Mouse (Mus musculus): ENCODE results near the gene 4930402H24Rik.
"Not testable (repeated sequence)": the region's sequence is repeated elsewhere in the genome, so short reads cannot be mapped to it uniquely, and the experiment has no call there.

The 4930402H24Rik gene

DNA sequence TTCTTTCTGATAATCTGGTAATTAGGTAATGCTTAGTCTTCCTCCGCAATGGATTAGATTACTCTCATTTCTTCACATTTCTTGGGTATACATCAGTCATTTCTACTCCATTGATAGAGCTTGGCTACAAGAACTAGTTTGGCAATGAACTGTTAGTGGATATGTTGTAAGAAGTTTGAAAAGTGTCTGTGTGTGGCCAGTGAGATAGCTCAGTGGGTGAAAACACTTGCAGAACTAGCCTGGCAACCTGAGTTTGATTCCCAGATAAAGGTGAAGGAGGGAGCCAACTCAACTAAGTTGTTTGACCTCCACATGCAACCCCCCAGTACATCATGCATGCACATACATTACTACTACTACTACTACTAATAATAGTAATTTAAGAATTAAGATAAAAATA is 53.2 kb downstream of the 4930402H24Rik start:
- no peak for DNase-seq (ENCODE audit: low read depth, low spot score)

- DNase-seq (ENCODE audit: low read depth, low spot score): no peak
These were observed 54.6 kb downstream of the 4930402H24Rik start for GRCm38 (mm10) chr2:130851363-130852246.

DNA sequence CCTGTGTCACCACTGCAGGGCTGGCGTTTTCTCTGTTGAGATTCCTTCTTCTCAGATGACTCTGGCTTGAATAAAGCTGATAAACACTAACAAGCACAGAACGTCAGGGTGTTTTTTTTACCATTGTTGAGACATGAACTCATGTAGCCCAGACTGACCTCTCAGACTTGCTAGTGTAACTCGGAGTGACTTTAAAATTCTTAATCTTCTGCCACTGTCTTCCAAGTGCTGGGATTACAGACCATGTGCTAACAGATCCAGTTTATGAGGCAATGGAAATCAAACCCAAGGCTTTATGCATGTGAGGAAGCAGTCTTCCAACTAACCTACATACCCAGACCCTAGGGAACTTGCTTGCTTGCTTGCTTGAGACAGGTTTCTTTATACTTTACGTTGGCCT is 56.5 kb downstream of the 4930402H24Rik start:
- no peak for DNase-seq (ENCODE audit: low read depth, low spot score)

GRCm38 (mm10) chr2:130848313-130848712 is 57.9 kb downstream of the 4930402H24Rik start:
- DNase-seq (ENCODE audit: low read depth, low spot score): no peak

DNA sequence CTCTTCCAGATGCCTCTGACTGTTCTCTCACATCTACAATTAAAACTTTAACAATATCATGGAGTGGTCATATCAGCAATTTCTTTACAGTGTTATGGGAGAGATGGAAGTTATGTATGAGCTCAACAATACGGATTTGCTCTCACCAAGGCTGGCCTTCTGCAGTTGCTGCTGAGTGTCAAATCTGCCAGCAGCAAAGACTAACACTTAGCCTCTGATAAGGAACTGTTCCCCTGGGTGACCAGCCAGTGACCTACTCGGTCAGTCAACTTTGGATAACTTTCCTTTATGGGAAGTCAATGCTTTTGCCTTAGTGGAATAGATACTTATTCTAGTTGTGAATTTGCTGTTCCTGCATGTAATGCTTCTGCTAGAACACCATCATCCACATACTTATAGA is 62.6 kb downstream of the 4930402H24Rik start:
- no peak for DNase-seq (ENCODE audit: low read depth, low spot score)

DNA sequence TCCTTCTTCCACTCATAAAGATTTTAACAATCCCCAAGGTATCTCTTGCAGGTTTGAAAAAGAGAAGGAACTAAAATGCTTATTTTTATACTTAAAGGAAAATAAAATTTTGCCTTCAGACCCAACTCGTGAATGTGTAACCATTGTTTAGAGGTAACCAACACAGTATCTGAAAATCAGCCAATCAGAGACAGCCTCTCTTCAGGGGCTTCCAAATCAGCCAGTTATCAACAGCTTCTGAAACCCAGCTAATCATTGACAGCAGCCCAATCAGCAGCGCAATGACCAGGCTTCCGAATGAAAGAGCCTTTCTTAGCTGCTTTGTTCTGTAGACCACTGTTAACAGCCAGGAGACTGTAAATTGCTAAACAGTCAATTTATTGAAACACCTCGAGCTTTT is 65.4 kb downstream of the 4930402H24Rik start:
- DNase-seq (ENCODE audit: low read depth, low spot score): peak; percentile 15

DNA sequence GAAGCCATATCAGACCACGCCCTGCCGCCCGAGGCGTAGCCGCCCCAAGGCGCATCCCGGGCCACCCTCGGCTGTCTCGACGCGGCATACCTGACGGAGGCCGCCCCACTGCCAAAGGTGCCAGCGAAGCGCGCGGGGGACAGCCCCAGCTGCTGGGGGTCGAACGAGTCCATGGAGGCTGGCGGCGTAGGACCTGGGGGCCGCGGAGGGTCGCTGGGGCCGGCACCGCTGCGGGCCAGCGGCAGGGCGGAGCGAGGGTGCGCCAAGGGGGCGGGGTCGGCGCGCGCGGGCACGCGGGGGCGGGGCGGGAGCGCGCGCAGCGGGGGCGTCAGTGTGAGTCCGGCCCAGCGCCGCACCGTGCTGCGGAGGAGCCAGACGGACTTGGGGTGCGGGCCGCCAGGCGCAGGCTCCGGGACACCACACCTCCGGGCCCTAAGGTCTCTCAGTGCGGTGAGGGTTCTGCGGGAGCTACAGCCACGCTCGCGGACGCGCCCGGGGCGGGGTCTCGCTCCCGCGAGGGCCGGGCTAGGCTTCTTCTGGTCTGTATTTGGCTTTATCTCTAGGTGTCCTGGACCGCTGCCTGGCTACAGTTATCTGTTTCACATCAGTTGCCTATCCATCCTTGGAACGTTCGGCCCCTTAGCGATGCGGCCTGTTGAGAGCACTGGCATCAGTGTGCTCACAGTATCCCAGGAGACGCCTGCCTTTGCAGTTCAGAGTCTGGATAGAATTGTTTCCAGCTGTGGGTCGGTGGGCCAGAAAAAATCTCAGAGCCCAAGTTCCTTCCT is 66.1 kb downstream of the 4930402H24Rik start:
- DNase-seq (ENCODE audit: low read depth, low spot score): peak; percentile 91

- no peak for DNase-seq (ENCODE audit: low read depth, low spot score)
These were observed 66.7 kb downstream of the 4930402H24Rik start for GRCm38 (mm10) chr2:130839528-130839873.

GRCm38 (mm10) chr2:130839084-130839483 is 67.1 kb downstream of the 4930402H24Rik start:
- DNase-seq (ENCODE audit: low read depth, low spot score): peak; percentile 26

DNA sequence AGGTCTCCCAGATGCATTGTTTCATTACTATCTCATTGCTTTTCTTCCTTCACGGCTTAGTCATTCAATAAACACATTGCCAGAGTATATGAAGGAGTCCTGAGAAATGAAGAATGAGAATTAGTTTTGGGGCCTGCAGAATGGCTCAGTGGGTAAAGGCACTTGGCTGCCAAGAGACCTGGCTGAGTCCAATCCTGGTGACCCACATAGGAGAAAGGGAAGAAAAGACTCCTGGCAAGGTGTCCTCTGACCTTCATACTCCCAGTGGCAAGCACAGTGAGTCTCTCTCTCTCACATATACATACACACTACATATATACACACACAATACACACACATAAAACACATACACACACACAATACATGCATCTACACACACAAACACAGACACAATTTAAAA is 68.1 kb downstream of the 4930402H24Rik start:
- DNase-seq (ENCODE audit: low read depth, low spot score): no peak

DNA sequence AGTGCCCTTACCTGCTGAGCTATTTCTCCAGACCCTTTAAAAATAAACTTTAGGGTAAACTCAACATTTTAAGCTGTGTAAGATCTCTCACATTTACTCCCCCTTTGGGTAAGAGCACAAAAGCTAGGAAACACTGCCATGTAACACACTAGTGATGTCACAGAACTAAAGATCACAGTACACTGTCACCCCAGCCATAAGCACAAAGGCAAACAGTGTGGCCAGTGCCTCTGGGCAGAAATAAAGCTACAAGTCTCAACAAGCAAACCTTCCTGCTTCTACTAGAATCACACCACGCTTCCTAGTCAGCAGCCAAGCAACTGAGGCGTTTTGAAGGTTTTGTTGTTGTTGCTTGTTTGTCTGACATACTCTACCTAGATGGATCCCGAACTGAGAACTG is 72.5 kb downstream of the 4930402H24Rik start:
- no peak for DNase-seq (ENCODE audit: low read depth, low spot score)

DNA sequence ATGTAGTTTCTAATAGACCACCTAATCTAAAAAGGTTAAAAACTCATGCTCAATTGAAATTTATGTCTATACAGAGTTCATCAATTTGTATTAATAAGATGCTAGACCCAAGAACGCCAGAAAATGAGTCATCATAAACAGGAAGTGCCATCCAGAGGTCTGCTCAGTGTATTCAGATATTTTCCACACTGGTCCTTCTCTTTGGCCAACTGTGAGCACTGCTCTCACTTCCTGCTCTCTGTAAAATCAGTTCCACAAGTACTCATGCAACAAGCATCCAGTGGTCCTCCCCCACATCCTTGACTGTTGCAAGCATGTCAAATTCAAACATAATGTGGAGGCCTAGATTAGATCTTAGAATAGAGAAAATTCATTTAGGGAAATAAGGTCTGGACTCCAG is 73.6 kb downstream of the 4930402H24Rik start:
- no peak for DNase-seq (ENCODE audit: low read depth, low spot score)

DNA sequence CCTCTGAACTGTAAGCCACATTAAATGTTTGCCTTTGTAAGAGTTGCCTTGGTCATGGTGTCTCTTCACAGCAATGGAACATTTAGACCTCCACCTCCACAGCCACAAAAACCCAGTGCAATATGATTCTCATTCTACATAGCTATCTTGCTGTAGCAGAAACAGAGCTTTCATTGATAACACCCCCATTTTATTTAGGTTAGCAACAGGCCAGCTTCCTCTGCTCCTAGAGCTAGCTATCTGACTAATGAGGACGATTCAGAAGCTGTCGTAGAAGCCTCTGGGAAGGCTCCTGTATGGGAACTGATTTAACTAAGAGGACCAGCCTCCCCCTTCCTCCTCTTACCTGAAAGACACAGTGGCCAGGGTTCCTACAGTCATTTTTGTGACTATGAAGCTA is 74.2 kb downstream of the 4930402H24Rik start:
- no peak for DNase-seq (ENCODE audit: low read depth, low spot score)

- peak; percentile 41 for DNase-seq (ENCODE audit: low read depth, low spot score)
These were observed 76.0 kb downstream of the 4930402H24Rik start for GRCm38 (mm10) chr2:130830236-130830635.

DNA sequence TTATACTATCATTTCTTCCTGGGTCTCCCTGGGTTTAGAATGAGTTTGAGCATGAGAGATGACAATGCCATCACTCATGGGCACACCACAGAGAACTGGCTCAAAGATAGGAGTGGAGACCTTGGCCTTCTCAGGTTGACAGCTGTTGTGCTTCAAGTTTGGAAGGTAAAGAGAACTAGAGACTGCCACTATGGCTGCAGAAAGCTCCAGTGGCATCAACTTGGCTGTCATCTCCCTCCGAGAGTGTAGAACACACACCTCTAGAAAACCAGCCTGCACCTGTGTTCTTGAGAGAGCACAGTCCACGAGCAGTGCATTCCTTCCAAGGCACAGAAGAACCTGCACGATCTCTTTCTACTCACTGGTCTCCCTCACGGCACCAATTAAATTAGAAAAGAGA is 76.7 kb downstream of the 4930402H24Rik start:
- no peak for DNase-seq (ENCODE audit: low read depth, low spot score)

GRCm38 (mm10) chr2:130828668-130829067 is 77.5 kb downstream of the 4930402H24Rik start:
- no peak for DNase-seq (ENCODE audit: low read depth, low spot score)

DNA sequence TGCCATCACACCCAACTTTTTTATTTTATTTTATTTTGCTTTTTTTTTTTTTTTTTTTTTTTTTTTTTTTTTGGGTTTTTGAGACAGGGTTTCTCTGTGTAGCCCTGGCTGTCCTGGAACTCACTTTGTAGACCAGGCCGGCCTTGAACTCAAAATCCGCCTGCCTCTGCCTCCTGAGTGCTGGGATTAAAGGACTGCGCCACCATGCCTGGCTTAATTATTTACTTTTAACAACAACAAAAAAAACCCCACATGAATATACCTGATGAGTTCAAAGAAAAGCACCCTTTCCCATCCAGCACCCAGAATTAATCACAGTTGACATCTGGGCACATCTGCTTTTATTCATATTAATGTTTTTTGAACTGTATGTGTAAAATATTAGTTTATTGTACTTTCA is 78.1 kb downstream of the 4930402H24Rik start:
- DNase-seq (ENCODE audit: low read depth, low spot score): not testable (repeated sequence)

- DNase-seq (ENCODE audit: low read depth, low spot score): no peak
These were observed 78.8 kb downstream of the 4930402H24Rik start for GRCm38 (mm10) chr2:130827410-130827809.

DNA sequence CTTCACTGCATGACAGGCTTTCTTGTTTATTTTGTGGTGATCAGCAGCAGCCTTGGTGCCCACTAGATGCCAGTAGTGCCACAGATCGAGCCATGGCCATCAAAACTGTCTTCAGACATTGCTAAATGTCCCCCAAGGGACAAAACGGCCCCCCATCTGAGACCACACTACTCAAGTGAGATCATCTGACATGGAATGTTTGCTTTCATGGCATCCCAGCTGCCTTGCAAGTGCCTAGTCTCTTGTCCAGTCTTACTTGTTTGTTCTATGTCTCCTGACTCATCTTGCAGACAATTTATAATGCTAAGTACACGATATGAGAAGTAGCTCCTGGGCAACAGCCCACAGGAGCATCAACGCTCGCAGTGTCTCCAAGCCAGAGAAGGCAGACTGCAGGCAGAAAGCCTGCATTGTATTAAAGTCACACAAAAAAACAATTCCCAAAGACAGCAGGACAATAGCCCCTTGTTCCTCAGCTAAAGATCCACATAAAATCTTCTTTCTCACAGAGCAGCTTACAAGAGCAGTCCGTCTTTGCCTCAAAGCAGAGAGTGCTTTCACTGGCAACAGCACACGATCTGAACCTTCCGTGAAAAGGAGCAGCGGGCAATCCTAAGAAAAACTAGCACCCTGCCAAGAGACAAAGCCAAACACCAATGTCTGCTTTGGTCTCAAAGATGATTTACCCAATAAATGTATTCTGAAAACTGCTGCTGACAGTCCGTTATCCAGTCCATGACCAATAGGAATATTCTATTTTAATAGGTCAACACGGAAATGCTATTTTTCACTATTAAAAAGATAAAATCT is 87.2 kb downstream of the 4930402H24Rik start:
- DNase-seq (ENCODE audit: low read depth, low spot score): no peak

DNA sequence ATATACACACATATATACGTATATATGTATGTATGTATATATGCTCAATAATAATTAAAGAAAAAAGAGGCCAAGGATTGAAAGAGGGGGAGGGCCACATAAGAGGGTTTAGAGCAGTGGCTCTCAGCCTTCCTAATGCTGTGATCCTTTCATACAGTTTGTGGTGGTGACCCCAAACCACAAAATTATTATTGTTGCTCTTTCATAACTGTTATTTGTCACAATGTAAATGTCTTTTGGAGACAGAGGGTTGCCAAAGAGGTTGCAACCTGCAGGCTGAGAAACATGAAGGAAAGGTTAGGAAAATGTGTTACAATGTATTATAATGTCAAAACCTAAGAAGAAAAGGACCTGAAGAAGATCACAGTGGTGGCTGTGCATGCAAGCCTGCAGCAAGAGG is 88.3 kb downstream of the 4930402H24Rik start:
- no peak for DNase-seq (ENCODE audit: low read depth, low spot score)

DNA sequence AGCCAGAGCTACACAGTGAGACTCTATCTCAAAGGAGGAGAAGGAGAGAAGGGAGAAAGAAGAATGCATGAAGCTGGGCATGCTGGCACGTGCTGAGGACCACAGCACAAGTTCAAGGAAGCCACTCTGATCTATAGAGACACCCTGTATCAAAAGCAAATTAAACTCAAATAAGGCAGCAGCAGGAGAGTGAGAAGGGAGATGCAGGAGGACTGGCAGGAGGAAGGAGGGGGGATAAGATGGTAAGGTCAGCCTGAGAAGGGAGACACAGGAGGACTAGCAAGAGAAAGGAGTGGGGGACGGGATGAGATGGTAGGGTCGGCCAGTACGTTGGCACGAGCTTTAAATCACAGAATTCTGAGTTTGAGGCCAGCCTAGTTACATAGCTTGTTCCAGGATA is 90.0 kb downstream of the 4930402H24Rik start:
- DNase-seq (ENCODE audit: low read depth, low spot score): no peak

GRCm38 (mm10) chr2:130814492-130814891 is 91.7 kb downstream of the 4930402H24Rik start:
- DNase-seq (ENCODE audit: low read depth, low spot score): no peak

All from A20 (cell line).